Mouse (Mus musculus): ENCODE data around the gene Il22ra1.

GRCm38 (mm10) chr4:135770611-135771305 lies 42.8 kb downstream of the Il22ra1 start:
- TF ChIP-seq CTCF (conservative IDR thresholded peaks at IDR 0.05; ENCODE audit: low read length) (no peak), NANOG (IDR thresholded peaks at IDR 0.05; ENCODE audit: borderline replicate concordance, low read length) (no peak), POU5F1 (IDR thresholded peaks at IDR 0.05; ENCODE audit: borderline replicate concordance, low read length) (no peak)

All from E14TG2a.4 (cell line).